Mouse (Mus musculus): ENCODE data around the gene Gm4869.

DNA sequence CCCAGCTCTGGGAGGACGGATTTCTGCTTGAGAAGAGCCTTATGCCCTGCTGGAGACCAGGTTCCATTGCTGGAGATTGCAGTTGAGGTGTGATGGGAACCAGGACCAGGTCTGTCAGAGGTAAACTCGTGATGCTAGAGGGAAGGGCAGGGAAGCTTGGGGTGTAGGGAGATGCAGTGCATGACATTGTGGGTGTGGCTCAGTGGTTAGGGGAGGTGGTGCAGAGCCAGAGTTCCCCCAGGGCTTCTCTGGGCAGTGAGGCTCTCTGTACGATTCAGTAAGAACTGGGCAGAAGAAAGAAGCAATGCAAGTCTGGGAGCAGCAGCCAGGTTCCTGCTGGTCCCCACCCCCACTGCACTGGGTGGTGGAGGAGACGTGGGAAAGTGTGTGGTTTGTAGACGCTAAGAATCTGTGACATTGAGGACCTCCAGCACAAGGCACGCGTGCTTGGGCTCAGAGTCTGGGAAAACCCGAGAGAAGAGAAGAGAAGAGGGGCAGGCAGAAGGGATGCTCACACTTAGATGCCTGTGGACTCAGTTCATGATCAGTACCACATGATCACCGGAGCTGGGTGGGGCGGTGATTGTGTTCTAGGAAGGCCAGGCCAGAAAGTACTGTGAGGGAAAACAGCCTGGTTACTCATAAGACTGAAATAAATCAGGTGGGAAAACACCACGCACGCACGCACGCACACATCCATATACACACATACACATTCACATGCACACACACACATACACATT lies 62.2 kb downstream of the Gm4869 start:
- TF ChIP-seq CTCF (IDR thresholded peaks at IDR 0.05; ENCODE audit: control insufficient read depth, insufficient read depth, low read length) (no peak), POLR2A (IDR thresholded peaks at IDR 0.05; ENCODE audit: borderline replicate concordance, control insufficient read depth, low read depth, low read length) (no peak)

All from bone marrow, adult 2 months (tissue).